Mouse (Mus musculus): Measurements from ENCODE around the gene B3galt5.
"Not testable (repeated sequence)": the region's sequence is repeated elsewhere in the genome, so short reads cannot be mapped to it uniquely, and the experiment has no call there.

Gene B3galt5

DNA sequence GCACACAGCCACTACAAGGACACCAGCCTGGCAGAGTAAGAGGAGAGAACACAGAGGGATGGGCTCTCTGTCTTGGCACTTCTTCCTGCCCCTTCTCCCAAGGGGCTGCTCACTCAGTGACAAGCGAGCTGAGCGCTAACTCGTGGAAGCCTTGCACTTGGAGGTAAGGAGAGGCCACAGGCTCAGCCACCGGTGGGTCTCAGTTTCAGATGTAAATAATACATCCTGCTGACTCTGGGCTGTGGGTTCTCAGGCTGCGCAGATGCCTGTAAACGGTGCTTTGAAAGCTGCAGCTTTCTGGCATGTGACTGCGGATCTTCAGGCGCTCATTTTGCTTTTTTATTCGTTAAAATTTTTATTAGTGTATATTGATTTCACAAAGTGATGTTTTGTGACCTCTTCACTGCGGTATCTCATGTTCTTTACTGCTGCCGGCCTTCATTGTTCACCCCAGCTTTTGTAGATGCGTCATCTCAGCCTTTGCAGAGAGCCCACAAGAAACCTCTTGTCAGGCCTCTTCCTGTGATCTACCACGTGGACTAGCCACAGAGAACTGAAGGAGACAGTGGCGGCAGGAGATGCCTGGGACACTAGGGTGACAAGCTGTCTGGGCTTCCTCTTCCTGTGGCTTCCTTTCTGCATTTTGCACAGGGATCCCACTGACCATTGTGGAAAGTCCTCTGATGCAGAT is 37.5 kb downstream of the B3galt5 start:
- peak in 1 of 2 experiments; percentile 7 for DNase-seq

- DNase-seq, result no peak
Observed at GRCm38 (mm10) chr16:96276596-96276995, 41.0 kb downstream of the B3galt5 start.

DNA sequence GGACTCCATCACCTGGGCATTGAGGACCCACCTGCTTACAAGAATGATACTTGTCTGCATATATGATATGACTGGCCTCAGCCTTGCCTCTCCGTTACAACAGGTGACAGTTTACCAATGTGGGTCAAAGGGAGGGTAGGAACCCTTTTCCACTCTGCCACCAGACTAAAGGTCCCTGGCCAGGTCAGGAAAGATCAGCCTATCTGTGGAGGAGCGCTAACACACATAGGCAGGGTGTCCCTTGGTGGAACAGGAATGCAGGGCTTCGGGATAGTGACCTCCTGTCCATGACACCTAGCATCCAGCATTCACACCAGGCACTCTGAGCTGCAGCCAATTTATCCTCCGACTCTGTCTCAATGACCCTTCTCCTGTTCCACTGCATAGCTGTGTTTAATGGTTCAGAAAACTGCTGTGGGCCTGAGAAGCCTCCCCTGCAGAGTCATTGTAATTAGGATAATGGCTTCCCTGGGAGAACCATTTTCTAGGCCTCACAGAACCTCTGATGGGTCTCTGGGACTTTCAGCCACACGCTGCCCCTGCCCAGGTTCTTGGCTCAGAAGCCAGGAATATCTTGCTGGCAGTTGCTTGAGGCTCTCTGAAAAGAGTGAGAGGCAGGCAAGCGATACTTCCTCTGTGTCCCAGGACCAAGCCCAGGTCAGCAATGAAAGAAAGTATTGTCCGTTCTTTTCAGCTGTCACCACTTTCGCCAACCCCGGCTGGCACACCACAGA is 43.1 kb downstream of the B3galt5 start:
- DNase-seq, result no peak

- no peak for DNase-seq
Observed at GRCm38 (mm10) chr16:96280719-96281605, 45.4 kb downstream of the B3galt5 start.

- DNase-seq, result no peak
Observed at GRCm38 (mm10) chr16:96282566-96282965, 47.0 kb downstream of the B3galt5 start.

DNA sequence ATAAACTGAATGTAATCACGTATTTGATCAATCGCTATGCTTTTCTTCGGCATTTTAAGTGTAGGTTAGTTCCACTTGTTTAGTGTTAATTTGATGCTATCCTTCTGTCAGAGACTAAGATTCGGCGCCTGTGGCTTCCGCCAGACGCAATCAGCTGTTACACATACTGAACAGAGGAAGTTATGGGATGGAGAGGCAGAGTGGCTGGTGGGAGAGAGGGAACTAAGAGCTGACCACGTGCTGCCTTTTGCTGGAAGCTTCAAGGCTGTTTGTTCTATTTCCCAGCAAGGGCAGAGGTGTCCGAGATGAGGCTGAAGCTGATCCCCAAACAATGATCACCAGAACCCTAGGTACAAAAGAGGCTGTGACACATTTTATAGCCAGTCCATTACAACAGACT is 56.3 kb downstream of the B3galt5 start:
- DNase-seq, result no peak

DNA sequence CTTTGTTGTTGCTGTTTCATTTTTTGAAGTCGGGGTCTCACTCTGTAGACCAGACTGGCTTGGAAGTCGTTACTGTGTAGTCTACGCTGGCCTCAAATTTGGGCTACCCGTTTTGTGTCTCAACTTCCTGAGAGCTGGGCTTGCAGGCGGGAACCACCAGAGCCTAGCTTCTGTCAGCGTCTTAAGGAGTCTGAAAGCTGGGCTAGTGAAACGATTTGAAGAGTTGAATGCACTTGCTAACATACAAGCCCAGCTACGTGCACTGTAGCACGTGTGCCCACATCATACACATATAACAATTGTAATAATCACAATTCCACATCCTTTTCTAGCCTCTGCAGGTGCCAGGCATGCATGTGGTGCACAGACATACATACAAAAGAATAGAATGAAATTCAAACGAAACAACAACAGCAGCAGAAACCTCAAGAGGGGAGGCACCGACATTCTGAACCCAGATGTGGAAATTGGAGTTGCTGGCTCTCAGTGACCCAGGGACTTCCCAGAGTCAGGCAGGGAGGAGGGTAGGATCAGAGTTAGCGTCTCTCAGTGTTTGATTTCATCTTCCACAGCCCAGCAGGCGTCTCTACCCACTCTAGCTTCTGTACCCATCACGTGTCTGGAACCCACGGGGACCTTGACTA is 57.1 kb downstream of the B3galt5 start:
- DNase-seq, result no peak

GRCm38 (mm10) chr16:96298075-96298474 is 62.5 kb downstream of the B3galt5 start:
- no peak for DNase-seq

- no peak for DNase-seq
Observed at GRCm38 (mm10) chr16:96298574-96298973, 63.0 kb downstream of the B3galt5 start.

GRCm38 (mm10) chr16:96303356-96303755 is 67.8 kb downstream of the B3galt5 start:
- no peak for DNase-seq

- no peak for DNase-seq
Observed at GRCm38 (mm10) chr16:96304438-96304837, 68.8 kb downstream of the B3galt5 start.

DNA sequence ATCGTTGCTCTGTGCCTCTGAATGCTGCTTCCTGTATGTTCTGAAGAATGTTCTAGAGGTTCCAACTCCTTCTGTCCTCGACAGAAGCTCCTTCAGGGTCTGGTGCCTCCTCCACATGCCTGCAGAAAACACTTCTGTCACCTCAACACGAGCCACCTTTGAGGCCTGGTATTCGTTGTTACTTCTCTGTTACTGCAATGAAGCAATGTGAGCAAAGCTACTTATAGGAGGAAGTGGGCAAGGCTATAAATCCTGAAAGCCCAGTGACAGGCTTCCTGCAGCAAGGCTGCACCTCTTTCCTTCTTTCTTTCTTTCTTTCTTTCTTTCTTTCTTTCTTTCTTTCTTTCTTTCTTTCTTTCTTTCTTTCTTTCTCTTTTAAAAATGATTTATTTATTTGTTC is 71.3 kb downstream of the B3galt5 start:
- DNase-seq, result no peak

GRCm38 (mm10) chr16:96317803-96318202 is 82.2 kb downstream of the B3galt5 start:
- DNase-seq, result no peak

GRCm38 (mm10) chr16:96322739-96323138 is 87.1 kb downstream of the B3galt5 start:
- DNase-seq, result no peak

GRCm38 (mm10) chr16:96323166-96323565 is 87.6 kb downstream of the B3galt5 start:
- DNase-seq, result no peak

- DNase-seq, result no peak
Observed at GRCm38 (mm10) chr16:96326110-96326999, 90.8 kb downstream of the B3galt5 start.

- DNase-seq, result not testable (repeated sequence)
Observed at GRCm38 (mm10) chr16:96327251-96327650, 91.7 kb downstream of the B3galt5 start.

- DNase-seq, result no peak
Observed at GRCm38 (mm10) chr16:96339570-96339969, 104.0 kb downstream of the B3galt5 start.

DNA sequence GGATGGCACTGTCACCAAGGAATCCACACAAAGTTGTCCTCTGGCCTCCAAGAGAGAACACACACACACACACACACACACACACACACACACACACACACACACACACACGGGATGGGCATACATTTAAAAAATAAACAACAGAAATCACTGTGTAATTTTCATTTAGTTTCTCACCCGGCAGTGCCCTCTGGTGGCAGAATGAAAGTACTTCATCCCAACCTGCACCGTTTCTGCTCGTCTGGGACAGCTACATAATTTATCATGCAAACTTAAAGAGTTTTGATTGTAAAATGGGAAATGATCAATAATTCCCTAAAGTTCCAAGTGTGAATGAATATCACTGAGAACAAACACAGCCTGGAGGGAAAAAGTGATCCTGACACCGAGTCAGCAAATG is 105.7 kb downstream of the B3galt5 start:
- peak in 1 of 2 experiments; percentile 34 for DNase-seq

GRCm38 (mm10) chr16:96341945-96342344 is 106.3 kb downstream of the B3galt5 start:
- DNase-seq, result no peak

GRCm38 (mm10) chr16:96345117-96345516 is 109.5 kb downstream of the B3galt5 start:
- DNase-seq, result peak; percentile 48 to 79

- DNase-seq, result no peak
Observed at GRCm38 (mm10) chr16:96348070-96348469, 112.5 kb downstream of the B3galt5 start.
